Mouse (Mus musculus): ENCODE data around the gene Dscaml1. TPM values are rescaled to one million over a fixed set of nuclear protein-coding genes. Genes with fewer than 3 reads are reported as not detected.

The Dscaml1 gene
- polyA plus RNA-seq, 1 experiment from 2014 or later, result 15.1 TPM

DNA sequence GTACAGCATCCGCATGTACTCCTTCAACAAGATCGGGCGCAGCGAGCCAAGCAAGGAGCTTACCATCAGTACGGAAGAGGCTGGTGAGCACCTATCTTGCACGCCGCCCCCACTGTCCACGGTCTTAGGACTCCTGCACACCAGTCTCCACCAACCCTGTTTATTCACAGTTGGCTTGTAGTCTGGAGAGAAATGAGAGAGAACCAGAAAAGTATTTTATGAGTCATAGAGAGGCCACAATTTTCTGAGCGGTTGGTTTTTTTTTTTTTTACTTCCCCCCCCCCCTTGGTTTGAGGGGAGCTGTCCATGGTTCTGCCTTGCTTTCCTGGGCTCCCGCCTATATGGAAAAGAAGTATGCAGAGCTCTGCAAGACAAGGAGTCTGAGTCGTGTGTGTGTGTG lies 283.9 kb downstream of the Dscaml1 start:
- no peak overlapping the region for H3K27ac ChIP-seq
- no peak overlapping the region for H3K9ac ChIP-seq
- 79% methylated on average over 11 of the region's 11 CpGs for WGBS
- no peak for DNase-seq (ENCODE audit: low spot score)
- peaks cover 6% of the 10 kb centered on the region; the same call in 1 of the 2 replicates for H3K36me3 ChIP-seq (replicated peaks; ENCODE audit: control insufficient read depth, insufficient read depth)
- no peak overlapping the region for H3K4me3 ChIP-seq (replicated peaks; ENCODE audit: low read length)
- no peaks in the 10 kb centered on the region for H3K27me3 ChIP-seq (ENCODE audit: control insufficient read depth, insufficient read depth, low read length)
- H3K4me2 ChIP-seq (replicated peaks), result no peak overlapping the region
- no peaks in the 10 kb centered on the region for H3K9me3 ChIP-seq (ENCODE audit: control insufficient read depth, low read length)
- ATAC-seq (ENCODE audit: low FRiP score), result no peak
- no peaks in the 10 kb centered on the region for H3K4me1 ChIP-seq (replicated peaks; ENCODE audit: control insufficient read depth, insufficient read depth, low read length)

DNA sequence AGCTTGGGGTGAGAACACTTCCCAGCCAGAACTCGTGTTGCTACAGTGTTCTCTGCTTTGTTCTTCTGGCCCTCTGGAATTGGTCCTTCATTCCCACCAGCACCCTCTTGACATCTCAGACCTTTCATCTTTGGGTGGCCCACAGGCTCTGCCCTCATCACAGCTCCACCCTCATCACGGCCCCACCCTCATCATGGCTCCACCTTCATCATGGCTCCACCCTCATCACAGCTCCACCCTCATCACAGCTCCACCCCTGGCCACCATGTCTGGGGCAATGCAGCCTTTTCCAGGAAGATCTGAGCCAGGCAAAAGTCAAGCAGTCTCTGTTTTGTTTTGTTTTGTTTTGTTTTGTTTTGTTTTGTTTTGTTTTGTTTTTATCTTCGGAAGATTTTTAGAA lies 289.0 kb downstream of the Dscaml1 start:
- Histone ChIP-seq H3K4me1 (replicated peaks; ENCODE audit: control insufficient read depth, insufficient read depth, low read length) (no peaks in the 10 kb centered on the region), H3K9ac (no peak overlapping the region), H3K4me3 (replicated peaks; ENCODE audit: low read length) (no peak overlapping the region), H3K36me3 (replicated peaks; ENCODE audit: control insufficient read depth, insufficient read depth) (peaks cover 6% of the 10 kb centered on the region; the same call in 1 of the 2 replicates), H3K4me2 (replicated peaks) (no peak overlapping the region), H3K27ac (no peak overlapping the region), H3K9me3 (ENCODE audit: control insufficient read depth, low read length) (no peaks in the 10 kb centered on the region), H3K27me3 (ENCODE audit: control insufficient read depth, insufficient read depth, low read length) (no peaks in the 10 kb centered on the region)
- WGBS, result 71% methylated on average over 3 of the region's 3 CpGs
- ATAC-seq (ENCODE audit: low FRiP score) (no peak), DNase-seq (ENCODE audit: low spot score) (no peak)

DNA sequence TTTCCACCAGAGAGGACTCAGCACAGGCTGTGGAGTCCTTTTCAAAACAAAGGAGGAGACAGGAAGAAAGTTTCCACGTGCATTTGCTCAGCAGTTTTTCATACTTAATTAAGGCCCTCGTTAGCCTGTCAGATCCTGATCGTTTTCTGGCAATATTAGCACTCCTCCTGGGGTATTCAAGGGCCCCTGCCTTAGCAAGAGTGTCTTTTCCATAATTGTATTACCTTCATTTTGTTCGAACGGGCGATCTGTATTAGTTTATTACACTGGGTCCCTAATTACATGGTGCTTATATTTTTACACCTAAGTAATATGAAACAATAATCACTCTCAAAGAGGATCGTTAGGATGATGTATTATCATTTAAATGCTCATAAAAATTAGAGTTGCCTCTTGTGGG lies 293.6 kb downstream of the Dscaml1 start:
- DNase-seq (ENCODE audit: low spot score) (no peak), ATAC-seq (ENCODE audit: low FRiP score) (peak; percentile 27; the same call in 1 of the 2 replicates)
- no peak overlapping the region for H3K27ac ChIP-seq
- no peaks in the 10 kb centered on the region for H3K4me1 ChIP-seq (replicated peaks; ENCODE audit: control insufficient read depth, insufficient read depth, low read length)
- no peak overlapping the region for H3K9ac ChIP-seq
- 54% methylated on average over 7 of the region's 7 CpGs for WGBS
- no peaks in the 10 kb centered on the region for H3K9me3 ChIP-seq (ENCODE audit: control insufficient read depth, low read length)
- no peak overlapping the region for H3K4me2 ChIP-seq (replicated peaks)
- H3K27me3 ChIP-seq (ENCODE audit: control insufficient read depth, insufficient read depth, low read length), result no peaks in the 10 kb centered on the region
- H3K36me3 ChIP-seq (replicated peaks; ENCODE audit: control insufficient read depth, insufficient read depth), result peaks cover 24% of the 10 kb centered on the region
- H3K4me3 ChIP-seq (replicated peaks; ENCODE audit: low read length), result no peak overlapping the region

DNA sequence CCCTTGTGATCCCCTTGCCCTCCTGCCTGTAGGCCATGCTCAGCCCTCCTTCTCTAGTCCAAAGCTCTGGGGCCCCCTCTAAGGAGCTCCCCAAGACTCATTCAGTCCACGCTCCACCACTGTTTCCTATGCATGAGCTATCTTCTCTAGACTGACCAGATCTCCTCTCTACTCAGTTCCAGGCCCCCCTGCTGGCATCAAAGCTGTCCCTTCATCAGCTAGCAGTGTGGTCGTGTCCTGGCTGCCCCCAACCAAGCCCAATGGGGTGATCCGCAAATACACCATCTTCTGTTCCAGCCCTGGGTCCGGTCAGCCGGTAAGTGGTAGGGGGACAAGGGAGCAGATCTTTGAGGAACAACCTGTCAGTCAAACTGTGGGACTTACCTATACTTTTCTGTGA lies 305.4 kb downstream of the Dscaml1 start:
- Histone ChIP-seq H3K27me3 (ENCODE audit: control insufficient read depth, insufficient read depth, low read length) (no peaks in the 10 kb centered on the region), H3K4me3 (replicated peaks; ENCODE audit: low read length) (no peak overlapping the region), H3K4me1 (replicated peaks; ENCODE audit: control insufficient read depth, insufficient read depth, low read length) (0 out of 2 replicates have a peak, but pooled peaks cover 2% of the 10 kb centered on the region), H3K27ac (no peak overlapping the region), H3K9me3 (ENCODE audit: control insufficient read depth, low read length) (no peaks in the 10 kb centered on the region), H3K9ac (no peak overlapping the region), H3K36me3 (replicated peaks; ENCODE audit: control insufficient read depth, insufficient read depth) (0 out of 2 replicates have a peak, but pooled peaks cover 6% of the 10 kb centered on the region), H3K4me2 (replicated peaks) (no peak overlapping the region)
- DNase-seq (ENCODE audit: low spot score) (no peak), ATAC-seq (ENCODE audit: low FRiP score) (no peak)
- WGBS, result 86% methylated on average over 5 of the region's 5 CpGs

DNA sequence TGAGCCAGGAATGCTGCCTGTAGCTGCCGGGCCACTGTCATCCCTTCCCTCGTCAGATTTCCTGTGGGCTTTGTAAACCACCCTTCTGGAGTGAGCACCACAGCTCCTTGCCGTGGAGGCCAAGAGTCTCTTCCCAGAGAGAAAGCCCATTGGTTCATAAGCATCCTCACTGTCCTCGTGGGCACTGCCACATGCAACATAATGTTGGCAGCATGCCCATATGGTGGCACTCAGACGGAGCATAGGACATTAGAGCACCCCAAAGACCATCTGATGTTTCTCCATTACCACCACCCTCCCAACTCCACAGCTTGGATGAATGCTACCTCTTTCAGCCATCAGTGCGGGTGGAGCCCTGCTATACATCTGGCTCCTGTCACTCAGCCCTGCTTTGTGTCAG lies 306.8 kb downstream of the Dscaml1 start:
- Histone ChIP-seq H3K27ac (no peak overlapping the region), H3K4me3 (replicated peaks; ENCODE audit: low read length) (no peak overlapping the region), H3K4me1 (replicated peaks; ENCODE audit: control insufficient read depth, insufficient read depth, low read length) (0 out of 2 replicates have a peak, but pooled peaks cover 2% of the 10 kb centered on the region), H3K9me3 (ENCODE audit: control insufficient read depth, low read length) (no peaks in the 10 kb centered on the region), H3K4me2 (replicated peaks) (no peak overlapping the region), H3K27me3 (ENCODE audit: control insufficient read depth, insufficient read depth, low read length) (no peaks in the 10 kb centered on the region), H3K36me3 (replicated peaks; ENCODE audit: control insufficient read depth, insufficient read depth) (peaks cover 6% of the 10 kb centered on the region; the same call in 1 of the 2 replicates), H3K9ac (no peak overlapping the region)
- WGBS, result 57% methylated on average over 6 of the region's 6 CpGs
- no peak for DNase-seq (ENCODE audit: low spot score)
- ATAC-seq (ENCODE audit: low FRiP score), result no peak

DNA sequence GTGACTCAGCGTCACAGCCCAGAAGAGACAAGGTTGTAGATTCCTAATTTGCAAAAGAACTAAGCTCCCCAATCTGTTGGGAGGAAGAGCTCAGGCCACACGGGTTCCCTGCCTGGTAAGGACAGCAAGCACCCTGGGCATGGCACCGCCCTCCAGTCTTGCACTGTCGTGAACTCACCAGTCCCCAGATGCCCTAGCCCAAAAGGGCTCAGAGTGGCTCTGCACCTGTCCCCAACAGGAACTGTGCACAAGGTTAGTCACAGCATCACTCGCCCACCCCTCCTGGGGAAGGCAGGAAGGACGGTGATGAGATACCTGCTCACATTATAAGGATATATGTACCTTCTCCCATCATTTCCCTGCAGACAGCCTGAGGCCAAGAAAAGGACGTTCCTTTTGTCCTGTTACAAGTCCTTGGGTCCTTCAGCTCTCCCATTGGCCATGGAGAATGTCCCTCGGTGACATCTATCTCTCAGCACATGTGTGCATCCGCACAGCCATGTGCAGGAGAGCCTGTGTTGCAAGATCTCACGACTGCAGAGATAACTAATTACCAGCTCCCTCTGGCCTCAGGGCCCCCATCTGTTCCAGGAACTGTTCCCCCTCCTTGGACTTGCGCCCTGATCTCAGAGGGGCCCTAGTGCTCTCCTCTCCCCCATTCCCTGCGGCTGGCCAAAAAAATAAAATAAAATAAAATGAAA lies 312.7 kb downstream of the Dscaml1 start:
- Histone ChIP-seq H3K36me3 (replicated peaks; ENCODE audit: control insufficient read depth, insufficient read depth) (peaks cover 4% of the 10 kb centered on the region; the same call in 1 of the 2 replicates), H3K27ac (peak overlapping the region; percentile 82), H3K9ac (0 out of 2 replicates have a peak overlapping the region, but pooled peaks have one; percentile 5), H3K4me3 (replicated peaks; ENCODE audit: low read length) (no peak overlapping the region), H3K4me2 (replicated peaks) (no peak overlapping the region; the same call in 1 of the 2 replicates), H3K9me3 (ENCODE audit: control insufficient read depth, low read length) (no peaks in the 10 kb centered on the region), H3K27me3 (ENCODE audit: control insufficient read depth, insufficient read depth, low read length) (no peaks in the 10 kb centered on the region), H3K4me1 (replicated peaks; ENCODE audit: control insufficient read depth, insufficient read depth, low read length) (peaks cover 13% of the 10 kb centered on the region)
- WGBS, result 49% methylated on average over 12 of the region's 12 CpGs
- ATAC-seq (ENCODE audit: low FRiP score), result peak; percentile 67
- peak; percentile 27 for DNase-seq (ENCODE audit: low spot score)

DNA sequence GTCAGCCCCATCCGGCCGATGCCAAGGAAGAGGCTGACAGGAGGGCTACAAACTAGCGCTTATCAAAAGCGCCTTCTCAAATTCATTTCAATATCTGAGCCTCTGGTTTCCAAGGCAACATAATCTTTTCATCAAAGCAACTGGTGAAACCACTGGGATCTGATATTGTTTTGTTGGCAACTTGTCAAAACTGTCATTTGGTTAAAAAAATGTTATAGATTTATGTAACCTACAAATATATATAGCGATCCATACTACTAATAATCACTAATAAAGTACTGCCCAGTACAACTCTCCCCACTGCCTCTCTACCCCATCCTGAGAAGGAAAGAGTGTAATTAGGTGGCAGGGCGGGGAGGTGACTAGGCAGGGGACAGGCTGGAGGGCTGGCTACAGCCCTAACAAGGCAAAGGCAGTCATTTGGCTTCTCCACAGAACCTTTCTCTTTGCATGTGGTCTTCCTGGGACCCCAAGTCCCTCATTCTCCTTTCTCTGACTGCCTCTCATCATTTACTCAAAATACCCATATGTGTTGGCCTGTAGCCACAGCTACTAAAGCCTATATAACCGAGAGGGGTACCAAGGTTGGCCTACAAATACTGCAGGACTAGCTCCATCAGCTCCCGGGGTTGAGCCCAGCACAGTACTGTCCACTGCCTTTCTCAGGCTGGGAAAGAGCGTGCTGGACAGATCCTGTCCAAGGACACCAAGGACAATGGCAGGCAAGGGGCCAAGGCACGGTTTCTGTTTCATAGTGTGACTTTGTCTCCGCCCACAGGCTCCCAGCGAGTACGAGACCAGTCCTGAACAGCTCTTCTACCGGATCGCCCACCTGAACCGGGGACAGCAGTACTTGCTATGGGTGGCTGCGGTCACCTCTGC lies 313.5 kb downstream of the Dscaml1 start:
- DNase-seq (ENCODE audit: low spot score) (peak; percentile 68), ATAC-seq (ENCODE audit: low FRiP score) (no peak)
- no peaks in the 10 kb centered on the region for H3K9me3 ChIP-seq (ENCODE audit: control insufficient read depth, low read length)
- H3K4me2 ChIP-seq (replicated peaks), result no peak overlapping the region; the same call in 1 of the 2 replicates
- H3K4me1 ChIP-seq (replicated peaks; ENCODE audit: control insufficient read depth, insufficient read depth, low read length), result peaks cover 13% of the 10 kb centered on the region
- 52% methylated on average over 17 of the region's 17 CpGs for WGBS
- H3K27me3 ChIP-seq (ENCODE audit: control insufficient read depth, insufficient read depth, low read length), result no peaks in the 10 kb centered on the region
- H3K36me3 ChIP-seq (replicated peaks; ENCODE audit: control insufficient read depth, insufficient read depth), result no peaks in the 10 kb centered on the region; the same call in 1 of the 2 replicates
- 0 out of 2 replicates have a peak overlapping the region, but pooled peaks have one; percentile 5 for H3K9ac ChIP-seq
- no peak overlapping the region for H3K4me3 ChIP-seq (replicated peaks; ENCODE audit: low read length)
- peak overlapping the region; percentile 82 for H3K27ac ChIP-seq

DNA sequence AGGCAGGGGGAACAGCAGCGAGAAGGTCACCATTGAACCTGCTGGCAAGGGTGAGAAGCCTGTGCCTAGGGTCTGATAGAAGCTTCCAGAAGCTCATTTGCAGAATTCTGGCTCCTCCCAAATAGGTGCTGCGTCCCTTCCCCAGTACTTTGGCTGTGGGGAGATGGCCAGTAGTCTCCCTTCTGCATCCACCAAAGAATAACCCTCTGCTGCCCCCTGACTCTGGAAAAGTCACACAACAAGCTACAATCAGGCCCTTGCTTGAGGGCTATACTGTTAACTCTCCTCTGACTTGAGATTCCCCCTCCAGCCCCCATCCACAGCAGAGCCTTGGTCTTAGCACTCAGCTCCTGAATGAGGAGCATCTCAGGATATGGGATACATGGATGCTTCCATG lies 314.2 kb downstream of the Dscaml1 start:
- Histone ChIP-seq H3K9ac (no peak overlapping the region), H3K4me2 (replicated peaks) (no peak overlapping the region), H3K36me3 (replicated peaks; ENCODE audit: control insufficient read depth, insufficient read depth) (no peaks in the 10 kb centered on the region; the same call in 1 of the 2 replicates), H3K9me3 (ENCODE audit: control insufficient read depth, low read length) (no peaks in the 10 kb centered on the region), H3K4me3 (replicated peaks; ENCODE audit: low read length) (no peak overlapping the region), H3K27me3 (ENCODE audit: control insufficient read depth, insufficient read depth, low read length) (no peaks in the 10 kb centered on the region), H3K4me1 (replicated peaks; ENCODE audit: control insufficient read depth, insufficient read depth, low read length) (peaks cover 13% of the 10 kb centered on the region), H3K27ac (no peak overlapping the region)
- peak; percentile 47 for DNase-seq (ENCODE audit: low spot score)
- 52% methylated on average over 2 of the region's 2 CpGs for WGBS
- no peak for ATAC-seq (ENCODE audit: low FRiP score)

DNA sequence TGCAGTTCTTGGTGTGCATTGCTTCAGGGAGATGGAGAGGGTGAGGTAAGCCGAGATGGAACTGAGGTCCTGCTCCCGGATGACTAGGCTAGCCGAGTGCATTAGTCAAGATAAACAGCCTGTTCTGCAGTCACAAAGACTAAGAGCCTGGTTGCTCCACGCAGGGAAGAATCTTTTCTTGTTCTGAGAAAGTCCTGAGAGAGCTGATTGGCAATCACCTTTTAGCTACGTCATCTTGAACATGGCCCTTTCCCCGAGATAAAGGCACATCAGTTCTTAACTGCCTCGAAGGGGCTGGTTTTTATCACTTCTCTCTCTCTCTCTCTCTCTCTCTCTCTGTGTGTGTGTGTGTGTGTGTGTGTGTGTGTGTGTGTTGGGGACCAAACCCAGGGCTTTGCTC lies 319.0 kb downstream of the Dscaml1 start:
- ATAC-seq (ENCODE audit: low FRiP score), result no peak
- Histone ChIP-seq H3K4me1 (replicated peaks; ENCODE audit: control insufficient read depth, insufficient read depth, low read length) (no peaks in the 10 kb centered on the region), H3K4me3 (replicated peaks; ENCODE audit: low read length) (no peak overlapping the region), H3K4me2 (replicated peaks) (no peak overlapping the region), H3K27me3 (ENCODE audit: control insufficient read depth, insufficient read depth, low read length) (no peaks in the 10 kb centered on the region), H3K36me3 (replicated peaks; ENCODE audit: control insufficient read depth, insufficient read depth) (peaks cover 5% of the 10 kb centered on the region; the same call in 1 of the 2 replicates), H3K9ac (no peak overlapping the region), H3K27ac (no peak overlapping the region), H3K9me3 (ENCODE audit: control insufficient read depth, low read length) (no peaks in the 10 kb centered on the region)
- DNase-seq (ENCODE audit: low spot score), result no peak
- WGBS, result 52% methylated on average over 7 of the region's 7 CpGs

Data from hindbrain, embryonic 14.5 days (tissue).